Mouse (Mus musculus) heart, adult 2 months (tissue): ENCODE data around the gene Cbln3.

Experiments used
- CTCF ChIP-seq: fragments of 200-600 bp; IDR thresholded peaks from 2 replicates; pipeline ENCODE4 v1.8.1; 2022; ENCODE audit warnings: antibody characterized with exemption, mild to moderate bottlenecking, moderate library complexity
- EP300 ChIP-seq: fragments of 200-500 bp; IDR thresholded peaks from 2 replicates; pipeline ENCODE4 v1.6.1; 2011; ENCODE audit warnings: low read depth, low read length, control low read depth; ENCODE audit not compliant: insufficient read depth

DNA sequence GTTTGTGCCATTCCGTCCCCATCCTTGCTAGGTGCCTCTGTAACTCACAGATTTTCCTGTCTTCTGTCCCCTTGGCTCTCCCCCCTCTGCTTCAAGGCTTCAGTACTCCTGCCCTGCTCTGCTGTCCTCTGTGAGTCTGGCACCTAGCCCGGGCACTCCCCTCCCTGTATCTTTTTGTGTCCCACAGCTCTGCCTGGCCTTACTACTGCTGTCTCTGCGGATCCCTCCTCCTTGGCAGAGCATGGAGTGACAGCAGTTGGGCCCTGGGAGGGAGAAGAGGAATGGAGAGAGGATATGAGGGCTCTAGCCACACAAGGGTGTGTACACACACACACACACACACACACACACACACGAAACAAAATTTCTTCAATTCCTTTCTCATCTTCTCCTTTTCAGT lies at the start of gene Cbln3:
- no peak for TF ChIP-seq CTCF
- no peak for TF ChIP-seq EP300
